Mouse (Mus musculus) hindbrain, embryonic 16.5 days (tissue): ENCODE data around the gene Ankrd17. TPM values are rescaled to one million over a fixed set of nuclear protein-coding genes. Genes with fewer than 3 reads are reported as not detected.

ENCODE experiments used
- ATAC-seq: fragments of 200-750 bp; cut with Nextera tagmentation; 2 replicates; pipeline ENCODE4 v1.8.0; 2017; ENCODE audit warnings: moderate TSS enrichment, moderate library complexity
- H3K27ac ChIP-seq: fragments of 300-500 bp; sonication (generic); 2 replicates; pipeline ENCODE4 v1.5.1; 2014; ENCODE audit warnings: low read depth, mild to moderate bottlenecking, control low read depth, low read length, moderate library complexity
- H3K27me3 ChIP-seq: fragments of 300-500 bp; sonication (generic); replicated peaks from 2 replicates; pipeline ENCODE4 v1.6.1; 2014; ENCODE audit warnings: low read length; ENCODE audit not compliant: control insufficient read depth, insufficient read depth
- H3K36me3 ChIP-seq: fragments of 300-500 bp; sonication (generic); 2 replicates; pipeline ENCODE4 v1.6.1; 2014; ENCODE audit warnings: mild to moderate bottlenecking, low read length, moderate library complexity, mixed read lengths; ENCODE audit not compliant: control insufficient read depth, insufficient read depth
- H3K4me1 ChIP-seq: fragments of 300-500 bp; sonication (generic); 2 replicates; pipeline ENCODE4 v1.6.1; 2014; ENCODE audit warnings: low read depth, low read length; ENCODE audit not compliant: control insufficient read depth, insufficient read depth
- H3K4me2 ChIP-seq: fragments of 300-500 bp; sonication (generic); 2 replicates; pipeline ENCODE4 v1.6.1; 2014; ENCODE audit warnings: mild to moderate bottlenecking, low read length, control low read depth, moderate library complexity
- H3K4me3 ChIP-seq: fragments of 300-500 bp; sonication (generic); 2 replicates; pipeline ENCODE4 v1.5.1; 2014; ENCODE audit warnings: mild to moderate bottlenecking, low read length, control low read depth, moderate library complexity
- H3K9ac ChIP-seq: fragments of 300-500 bp; sonication (generic); 2 replicates; pipeline ENCODE4 v1.6.1; 2014; ENCODE audit warnings: low read depth, mild to moderate bottlenecking, control low read depth, low read length, moderate library complexity
- H3K9me3 ChIP-seq: fragments of 300-500 bp; sonication (generic); 2 replicates; pipeline ENCODE4 v1.6.1; 2014; ENCODE audit warnings: mild to moderate bottlenecking, low read length, moderate library complexity; ENCODE audit not compliant: control insufficient read depth
- WGBS: fragments of 180-500 bp; shearing (Covaris S2); extraction: QIAGEN DNeasy Blood & Tissue Kit; methylation state at CpG from one replicate; pipeline ENCODE4 v1.1.7; 2014; 5-methylcytosine and 5-hydroxymethylcytosine counted together
- polyA plus RNA-seq: library from polyadenylated mRNA; unstranded; fragments of >200 nt; fragmentation: Nextera tagmentation; extraction: Ambion mirVana; gene quantifications from 2 replicates; pipeline ENCODE4 v1.2.1, GENCODE M21; 2015

Ankrd17 gene
- polyA plus RNA-seq, 1 experiment from 2014 or later = 26.5 TPM

DNA sequence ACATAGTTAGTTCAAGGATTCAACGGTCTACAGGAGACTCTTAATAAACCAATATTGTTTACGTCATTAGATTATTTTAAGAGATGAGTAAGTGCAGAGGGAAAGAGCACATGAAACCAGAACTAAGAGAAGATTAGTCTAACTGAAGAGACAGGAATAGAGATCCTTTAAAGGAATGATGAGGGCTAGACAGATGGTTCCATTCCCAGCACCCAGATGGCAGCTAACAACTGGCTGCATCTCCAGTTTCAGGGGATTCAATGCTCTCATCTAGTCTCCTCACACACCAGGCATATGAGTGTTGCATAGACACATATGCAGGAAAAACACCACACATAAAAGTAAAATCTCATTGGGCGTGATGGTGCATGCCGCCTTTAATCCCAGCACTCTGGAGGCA is 133.1 kb downstream of the Ankrd17 start:
- Histone ChIP-seq H3K9me3 (no peaks in the 10 kb centered on the region), H3K4me2 (no peak overlapping the region), H3K9ac (no peak overlapping the region), H3K27me3 (no peaks in the 10 kb centered on the region), H3K36me3 (peaks cover 34% of the 10 kb centered on the region), H3K27ac (no peak overlapping the region), H3K4me3 (no peak overlapping the region), H3K4me1 (no peaks in the 10 kb centered on the region)
- ATAC-seq = no peak
- 93% methylated on average over 4 of the region's 4 CpGs for WGBS

DNA sequence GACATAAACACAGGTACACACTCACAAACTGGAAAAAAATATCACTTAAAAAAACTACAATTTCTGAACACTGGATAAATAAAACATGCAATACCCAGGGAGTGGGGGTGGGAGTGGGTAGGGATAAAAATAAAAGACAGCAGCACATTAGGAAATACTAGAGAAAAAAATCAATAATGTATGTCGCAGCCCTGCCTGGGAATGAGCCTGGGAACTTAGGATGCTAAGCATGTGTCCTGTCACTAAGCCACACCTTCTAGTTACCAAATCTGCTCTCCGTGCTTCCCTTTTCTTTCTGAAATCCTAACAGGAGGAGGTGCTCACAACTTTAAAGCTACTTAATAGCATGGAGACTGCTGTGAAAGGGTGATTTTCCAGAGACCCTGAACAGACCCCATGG is 136.6 kb downstream of the Ankrd17 start:
- Histone ChIP-seq H3K9ac (no peak overlapping the region), H3K4me2 (no peak overlapping the region), H3K4me3 (no peak overlapping the region), H3K36me3 (peaks cover 30% of the 10 kb centered on the region), H3K27me3 (no peaks in the 10 kb centered on the region), H3K4me1 (no peaks in the 10 kb centered on the region), H3K27ac (no peak overlapping the region), H3K9me3 (no peaks in the 10 kb centered on the region)
- no peak for ATAC-seq
- 81% methylated on average over 2 of the region's 2 CpGs for WGBS

DNA sequence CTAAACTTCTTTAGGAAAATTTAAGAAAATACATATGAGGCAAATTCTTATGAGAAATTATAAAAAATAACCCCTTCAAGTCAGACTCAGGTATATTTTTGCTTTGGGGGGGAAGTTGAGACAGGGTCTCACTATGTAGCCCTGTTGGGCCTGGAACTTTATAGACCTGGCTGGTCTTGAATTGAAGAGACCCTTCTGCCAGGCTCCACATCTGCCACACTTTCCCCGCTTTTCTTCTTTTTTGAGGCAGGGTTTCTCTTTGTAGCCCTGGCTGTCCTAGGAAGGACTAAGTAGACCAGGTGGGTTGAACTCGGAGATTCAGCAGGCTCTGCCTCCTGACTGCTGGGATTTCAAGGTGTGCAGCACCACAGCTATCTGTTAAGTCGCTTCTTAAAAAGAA is 139.7 kb downstream of the Ankrd17 start:
- Histone ChIP-seq H3K27ac (no peak overlapping the region), H3K9ac (no peak overlapping the region), H3K27me3 (no peaks in the 10 kb centered on the region), H3K4me2 (no peak overlapping the region), H3K4me3 (no peak overlapping the region), H3K9me3 (no peaks in the 10 kb centered on the region), H3K4me1 (peaks cover 10% of the 10 kb centered on the region), H3K36me3 (peaks cover 27% of the 10 kb centered on the region)
- no peak for ATAC-seq
- WGBS = 95% methylated on average over 3 of the region's 3 CpGs

DNA sequence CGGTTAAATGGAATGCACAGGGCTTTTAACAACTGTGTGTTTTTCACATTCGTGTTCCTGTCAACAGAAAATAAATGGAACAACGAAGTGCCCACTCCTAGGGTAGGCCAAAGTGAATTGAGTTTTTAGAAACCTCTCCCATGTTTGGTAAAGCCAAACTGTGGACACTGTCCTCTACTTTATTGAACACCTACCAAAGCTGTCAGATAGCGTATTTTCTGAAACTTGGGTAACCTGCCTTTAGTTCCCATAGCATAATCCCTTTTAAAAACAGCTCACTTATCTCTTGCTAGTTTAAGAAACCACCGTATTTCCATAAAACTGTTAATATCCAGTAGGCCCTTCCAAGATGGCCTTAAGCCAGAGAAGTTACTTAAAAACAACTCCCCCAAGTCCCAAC is 141.6 kb downstream of the Ankrd17 start:
- 90% methylated on average over 5 of the region's 5 CpGs for WGBS
- ATAC-seq = no peak
- Histone ChIP-seq H3K36me3 (peaks cover 24% of the 10 kb centered on the region), H3K27ac (no peak overlapping the region), H3K27me3 (no peaks in the 10 kb centered on the region), H3K4me1 (peaks cover 10% of the 10 kb centered on the region), H3K9ac (no peak overlapping the region), H3K9me3 (no peaks in the 10 kb centered on the region), H3K4me2 (no peak overlapping the region; the same call in 1 of the 2 replicates), H3K4me3 (no peak overlapping the region)

DNA sequence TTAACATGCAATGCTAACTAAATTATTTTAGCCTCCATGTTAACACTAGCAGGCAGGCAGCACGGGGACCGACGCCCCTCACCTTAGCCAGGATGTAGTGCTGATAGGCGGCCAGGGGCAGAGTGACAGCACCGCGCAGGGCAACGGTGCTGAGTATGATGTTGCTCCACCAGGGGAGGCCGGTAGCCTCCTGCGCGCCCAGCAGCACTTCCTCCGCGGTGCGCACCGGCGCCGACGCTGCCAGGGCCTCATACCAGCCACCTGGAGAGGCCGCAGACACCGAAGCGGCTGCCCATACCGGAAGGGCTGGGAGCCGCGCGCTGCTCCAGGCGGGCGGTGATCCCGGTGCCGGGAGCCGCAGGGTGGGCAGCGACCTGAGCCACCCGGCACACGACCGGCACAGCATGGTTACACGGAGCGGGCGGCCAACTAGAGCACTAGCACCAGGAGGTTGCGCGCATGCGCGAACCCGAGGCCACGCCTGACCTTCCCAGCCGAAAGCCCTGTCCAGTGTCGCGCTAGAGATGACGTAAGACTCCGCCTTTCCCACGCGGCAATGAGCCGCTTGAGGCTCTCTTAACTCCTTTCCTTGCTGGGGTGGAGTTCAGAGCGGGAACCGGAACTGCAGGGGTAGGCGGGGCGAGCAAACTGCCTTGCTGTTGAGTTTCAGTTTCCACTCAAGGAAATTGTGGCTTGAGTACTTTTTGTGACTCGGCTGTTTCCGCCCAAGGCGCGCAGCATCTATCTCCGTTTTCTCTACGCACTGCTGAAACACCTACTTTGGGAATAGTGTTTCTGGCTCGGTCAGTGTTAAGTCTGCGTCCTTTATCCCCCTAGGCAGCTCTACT is 142.6 kb downstream of the Ankrd17 start, which contains the start of gene Cox18:
Gene Cox18 (minus strand): TSS at position 468 of the 848 bp plus-strand sequence.
- Histone ChIP-seq H3K4me3 (peak within 1 kb of the TSS; percentile 96), H3K9me3 (no peaks in the 10 kb centered on the region), H3K27me3 (no peaks in the 10 kb centered on the region), H3K36me3 (peaks cover 19% of the 10 kb centered on the region), H3K4me1 (peaks cover 10% of the 10 kb centered on the region), H3K9ac (peak within 1 kb of the TSS; percentile 97), H3K4me2 (peak within 1 kb of the TSS; percentile 72), H3K27ac (peak within 1 kb of the TSS; percentile 93)
- ATAC-seq = peak; percentile 98
- WGBS = under 1% methylated on average over 45 of the region's 62 CpGs

DNA sequence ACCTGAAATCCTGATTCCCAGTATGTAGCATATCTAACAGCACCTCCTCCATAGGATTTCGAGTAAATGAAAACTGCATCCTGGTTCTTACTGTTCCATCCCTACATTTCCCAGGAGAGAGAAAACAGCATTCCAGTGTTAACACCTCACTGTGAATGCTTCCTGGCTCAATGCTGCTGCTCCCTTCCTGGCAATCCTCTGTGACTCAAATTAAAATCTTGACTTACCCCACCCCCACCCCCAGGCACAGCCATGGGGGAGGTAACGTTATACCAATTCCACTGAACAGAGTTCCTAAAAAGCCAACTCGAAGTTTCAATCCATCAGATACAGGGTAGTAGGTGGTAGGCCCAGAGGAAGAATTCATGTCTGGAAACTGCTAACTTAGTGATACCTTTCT is 143.4 kb downstream of the Ankrd17 start:
- peaks cover 25% of the 10 kb centered on the region for H3K36me3 ChIP-seq
- H3K9me3 ChIP-seq = no peaks in the 10 kb centered on the region
- 41% methylated on average over 3 of the region's 3 CpGs for WGBS
- H3K9ac ChIP-seq = peak overlapping the region; percentile 97
- H3K4me1 ChIP-seq = peaks cover 10% of the 10 kb centered on the region
- peak overlapping the region; percentile 96 for H3K4me3 ChIP-seq
- ATAC-seq = no peak
- H3K27me3 ChIP-seq = no peaks in the 10 kb centered on the region
- peak overlapping the region; percentile 72 for H3K4me2 ChIP-seq
- H3K27ac ChIP-seq = no peak overlapping the region

DNA sequence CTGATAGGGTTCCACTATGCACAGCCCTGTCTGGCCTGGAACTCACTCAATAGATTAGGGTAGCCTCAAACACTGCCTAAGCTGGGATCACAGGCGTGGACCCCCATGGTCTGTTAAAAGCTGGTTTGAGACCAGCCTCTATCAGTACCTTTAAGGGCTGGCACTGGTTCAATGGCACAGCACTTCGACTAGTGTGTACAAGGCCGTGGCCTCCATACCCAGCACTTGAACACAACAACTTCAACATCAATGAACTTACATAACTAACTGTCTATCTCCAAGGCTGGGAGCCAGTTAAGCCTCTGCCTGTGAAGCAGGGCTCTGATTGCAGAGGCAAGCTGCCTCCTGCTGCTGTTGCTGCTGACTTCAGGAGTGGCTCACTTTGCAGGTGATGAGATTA is 148.6 kb downstream of the Ankrd17 start:
- H3K4me2 ChIP-seq = no peak overlapping the region
- no peak overlapping the region for H3K27ac ChIP-seq
- H3K36me3 ChIP-seq = peaks cover 27% of the 10 kb centered on the region
- no peak overlapping the region for H3K4me3 ChIP-seq
- peaks cover 2% of the 10 kb centered on the region; the same call in 1 of the 2 replicates for H3K9me3 ChIP-seq
- WGBS = 96% methylated on average over 3 of the region's 3 CpGs
- H3K27me3 ChIP-seq = no peaks in the 10 kb centered on the region
- peaks cover 6% of the 10 kb centered on the region for H3K4me1 ChIP-seq
- ATAC-seq = no peak
- no peak overlapping the region for H3K9ac ChIP-seq

DNA sequence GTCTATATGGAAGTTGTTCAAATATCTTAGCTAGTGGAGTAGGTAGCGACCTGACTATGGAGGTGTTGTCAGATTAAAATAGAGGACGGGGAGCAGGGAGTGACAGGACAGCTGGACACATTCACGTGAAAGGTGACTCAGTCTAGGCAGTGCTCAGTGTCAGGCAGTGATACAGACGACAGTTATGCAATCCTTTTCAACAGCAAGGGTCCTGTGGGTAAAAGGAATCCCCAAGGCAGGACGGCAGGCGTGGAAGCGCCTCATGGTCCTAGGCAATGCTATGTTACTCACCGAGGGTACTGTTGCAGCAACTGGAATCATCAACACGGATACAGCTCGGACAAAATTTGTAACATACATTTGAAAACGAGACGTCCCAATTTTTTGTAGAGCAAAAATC is 149.2 kb downstream of the Ankrd17 start:
- no peak overlapping the region for H3K4me2 ChIP-seq
- H3K27ac ChIP-seq = no peak overlapping the region
- H3K27me3 ChIP-seq = no peaks in the 10 kb centered on the region
- ATAC-seq = no peak
- H3K4me1 ChIP-seq = peaks cover under 1% of the 10 kb centered on the region
- no peak overlapping the region for H3K9ac ChIP-seq
- 93% methylated on average over 12 of the region's 12 CpGs for WGBS
- H3K36me3 ChIP-seq = peaks cover 27% of the 10 kb centered on the region
- peaks cover 2% of the 10 kb centered on the region; the same call in 1 of the 2 replicates for H3K9me3 ChIP-seq
- no peak overlapping the region for H3K4me3 ChIP-seq

DNA sequence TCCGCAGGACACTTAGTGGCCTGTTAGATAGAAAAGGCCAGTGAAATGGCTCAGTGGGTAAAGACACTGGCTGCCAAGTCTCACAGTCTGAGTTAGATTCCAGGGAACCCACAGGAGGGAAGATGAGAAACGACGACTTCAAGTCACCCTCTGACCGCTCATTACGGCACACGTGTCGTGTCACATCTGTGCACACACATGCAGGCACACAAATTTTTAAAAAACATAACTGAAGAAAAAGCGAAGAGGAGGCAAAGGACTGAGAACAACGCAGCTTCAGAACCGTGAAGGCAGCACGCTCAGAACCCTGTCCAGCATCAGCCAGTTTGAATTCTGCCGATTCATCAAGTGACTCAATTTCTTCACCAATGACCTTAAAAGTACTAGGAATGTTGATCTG is 153.0 kb downstream of the Ankrd17 start:
- Histone ChIP-seq H3K9ac (no peak overlapping the region), H3K4me2 (no peak overlapping the region), H3K36me3 (peaks cover 16% of the 10 kb centered on the region), H3K27me3 (no peaks in the 10 kb centered on the region), H3K9me3 (peaks cover 2% of the 10 kb centered on the region; the same call in 1 of the 2 replicates), H3K4me3 (no peak overlapping the region), H3K27ac (no peak overlapping the region), H3K4me1 (no peaks in the 10 kb centered on the region)
- ATAC-seq = no peak
- WGBS = 96% methylated on average over 12 of the region's 12 CpGs
